Mouse (Mus musculus) gastrocnemius, postnatal 4 days (tissue): ENCODE measurements around the gene Slc7a15. TPM values are rescaled to one million over a fixed set of nuclear protein-coding genes. Genes with fewer than 3 reads are reported as not detected.
"Not testable (repeated sequence)": the region's sequence is repeated elsewhere in the genome, so short reads cannot be mapped to it uniquely, and the experiment has no call there.

Experiments
- DNase-seq, 2 experiments: peaks; one replicate each; pipeline ENCODE4 v3.0.0; 2021 to 2022; ENCODE audit warnings: low spot score in 2 of 2, mixed read lengths in 2 of 2
- total RNA-seq, 2 experiments: library from RNA; stranded (reverse); gene quantifications; 2 replicates each; pipeline ENCODE4 v1.2.3; 2021

Slc7a15 gene
- total RNA-seq, 2 experiments from 2014 or later: not detected

- DNase-seq: not testable (repeated sequence)
Observed at GRCm38 (mm10) chr12:8562213-8562612, 36.7 kb downstream of the Slc7a15 start.

DNA sequence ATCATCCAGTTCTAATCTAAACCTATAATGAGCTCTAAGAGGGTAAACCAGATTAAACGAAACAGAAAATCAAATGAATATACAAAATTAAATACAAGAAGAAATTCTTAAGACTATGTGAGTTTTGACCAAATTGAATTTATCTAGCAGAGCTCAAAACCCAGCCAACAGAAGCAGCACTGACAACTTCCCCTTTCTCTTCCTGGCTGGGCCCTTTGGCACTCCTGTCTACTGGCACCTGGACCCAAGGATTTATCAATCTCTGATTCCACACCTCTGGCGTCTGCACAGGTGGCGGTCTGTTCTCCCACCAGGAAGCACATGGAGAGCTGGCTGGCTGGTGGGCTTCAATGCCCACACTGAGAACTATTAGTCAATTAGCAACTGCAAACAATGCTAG is 39.0 kb downstream of the Slc7a15 start:
- not testable (repeated sequence) for DNase-seq

- DNase-seq: no peak
Observed at GRCm38 (mm10) chr12:8556189-8556588, 42.7 kb downstream of the Slc7a15 start.

- no peak for DNase-seq
Observed at GRCm38 (mm10) chr12:8555419-8555818, 43.4 kb downstream of the Slc7a15 start.

GRCm38 (mm10) chr12:8547357-8547756 is 51.5 kb downstream of the Slc7a15 start:
- DNase-seq: peak; percentile 41 to 52

GRCm38 (mm10) chr12:8546801-8547200 is 52.1 kb downstream of the Slc7a15 start:
- no peak for DNase-seq

GRCm38 (mm10) chr12:8545066-8545610 is 53.7 kb downstream of the Slc7a15 start:
- no peak for DNase-seq

- DNase-seq: no peak
Observed at GRCm38 (mm10) chr12:8542371-8542770, 56.5 kb downstream of the Slc7a15 start.

- DNase-seq: no peak
Observed at GRCm38 (mm10) chr12:8539471-8539870, 59.4 kb downstream of the Slc7a15 start.

GRCm38 (mm10) chr12:8537291-8537690 is 61.6 kb downstream of the Slc7a15 start:
- DNase-seq: no peak

DNA sequence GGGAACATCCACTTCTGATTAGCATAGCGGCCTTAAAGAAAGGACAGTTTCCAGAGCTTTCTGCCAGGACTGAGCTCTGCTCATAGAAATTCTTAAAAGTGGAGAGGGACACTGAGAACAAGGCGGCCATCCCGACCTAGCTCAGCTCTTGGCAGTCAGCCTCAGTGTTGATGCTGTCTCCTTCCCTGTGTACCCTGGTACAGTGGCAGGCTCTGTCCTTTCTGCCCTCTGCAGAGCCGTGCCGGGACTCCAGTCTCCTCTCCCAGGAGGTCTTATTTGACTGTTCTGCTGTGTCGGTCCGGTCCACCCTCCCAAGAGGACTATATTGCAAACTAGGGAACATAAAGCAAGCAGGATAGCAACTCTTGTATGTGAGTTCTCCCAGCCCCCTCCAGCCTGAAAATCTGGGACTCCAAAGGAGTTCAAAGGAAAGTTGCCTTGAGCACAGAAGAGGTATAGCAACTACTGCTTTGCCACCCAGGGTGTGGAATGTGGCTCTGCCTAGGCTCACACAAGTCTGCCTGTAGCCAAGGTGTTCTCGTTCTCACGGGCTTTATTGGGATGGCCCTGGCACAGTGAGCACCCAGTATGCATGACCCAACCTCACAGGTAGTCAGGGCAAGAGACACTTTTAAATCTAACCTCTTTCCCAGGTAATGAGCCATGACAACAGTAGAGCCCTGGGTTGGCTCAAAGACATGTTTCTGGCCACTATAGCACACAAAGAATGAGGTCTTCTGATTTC is 62.5 kb downstream of the Slc7a15 start:
- no peak for DNase-seq

- DNase-seq: no peak
Observed at GRCm38 (mm10) chr12:8535596-8535995, 63.3 kb downstream of the Slc7a15 start.

- no peak for DNase-seq
Observed at GRCm38 (mm10) chr12:8534915-8535314, 64.0 kb downstream of the Slc7a15 start.

GRCm38 (mm10) chr12:8527770-8528169 is 71.1 kb downstream of the Slc7a15 start:
- no peak for DNase-seq

DNA sequence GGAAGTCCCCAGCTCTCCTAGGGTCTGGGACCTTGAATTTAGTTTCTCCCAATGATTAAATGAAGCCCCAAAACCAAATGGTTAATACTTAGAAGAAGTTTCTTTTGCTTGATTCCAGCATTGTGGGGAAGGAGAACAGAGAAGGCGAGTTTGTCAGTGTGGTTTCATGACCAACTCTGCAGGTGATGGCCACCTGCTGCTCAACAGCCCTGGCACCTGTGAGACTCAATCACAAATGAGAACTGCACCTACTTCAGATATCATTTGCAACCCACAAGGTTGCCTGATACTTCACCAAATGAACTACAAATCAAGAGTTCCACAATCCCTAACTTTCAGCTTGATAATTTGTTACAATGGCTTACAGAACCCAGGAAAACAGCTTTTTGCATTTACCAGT is 71.7 kb downstream of the Slc7a15 start:
- no peak for DNase-seq

DNA sequence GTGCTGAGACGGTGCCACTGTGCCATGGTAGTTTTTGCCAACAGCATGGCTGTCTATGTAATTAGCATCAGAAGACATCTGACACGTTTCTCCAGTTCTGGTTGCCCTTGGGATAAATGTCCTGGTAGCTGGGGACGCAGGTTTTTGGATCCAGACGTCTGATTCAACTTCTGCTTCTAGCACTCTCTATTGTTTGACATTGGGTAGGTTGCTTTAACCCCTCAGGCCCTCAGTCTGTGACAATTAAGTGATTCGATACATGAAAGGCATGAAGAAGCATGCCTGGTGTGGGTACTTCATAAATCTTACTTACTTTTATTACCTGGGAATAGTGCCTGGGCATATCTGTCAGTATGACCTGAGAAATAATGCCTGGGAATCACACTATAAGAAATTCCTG is 74.8 kb downstream of the Slc7a15 start:
- no peak for DNase-seq

- no peak for DNase-seq
Observed at GRCm38 (mm10) chr12:8522711-8523110, 76.2 kb downstream of the Slc7a15 start.

- DNase-seq: peak in 1 of 2 experiments; percentile 63
Observed at GRCm38 (mm10) chr12:8521375-8522047, 77.4 kb downstream of the Slc7a15 start.

DNA sequence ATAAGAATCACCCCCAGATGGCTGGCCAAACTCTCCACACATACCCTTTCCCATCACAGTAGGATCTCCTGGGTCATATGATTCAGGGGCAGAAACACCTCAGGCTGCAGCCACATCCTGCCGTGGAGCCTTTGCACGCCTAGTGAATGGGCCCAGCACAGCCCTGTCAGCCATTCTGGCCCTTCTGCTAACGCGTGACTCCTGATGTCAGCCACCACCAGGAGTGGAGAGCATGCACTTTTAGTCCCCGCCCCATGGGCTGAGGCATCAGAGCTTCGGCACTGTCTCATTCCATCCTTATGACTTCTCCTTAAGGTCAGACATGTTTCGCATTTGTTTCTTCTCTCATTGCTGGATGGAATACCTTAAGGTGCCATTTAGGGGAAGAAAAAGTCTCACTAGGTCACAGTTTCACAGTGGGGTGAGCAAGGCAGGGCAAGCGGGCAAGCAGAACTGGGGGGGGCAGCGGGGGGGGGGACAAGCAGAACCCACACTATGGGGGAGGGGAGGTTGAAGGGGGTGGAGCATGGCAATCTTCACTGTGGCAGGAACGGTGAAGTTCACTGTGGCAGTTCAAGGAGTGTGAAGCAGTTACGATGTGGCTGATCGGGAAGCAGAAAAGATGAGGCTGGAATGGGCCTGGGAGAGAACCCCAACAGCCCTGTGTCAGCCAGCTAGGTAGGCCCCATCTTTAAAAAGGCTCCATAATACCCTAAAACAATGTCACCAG is 79.3 kb downstream of the Slc7a15 start:
- DNase-seq: no peak

- no peak for DNase-seq
Observed at GRCm38 (mm10) chr12:8511037-8511882, 87.6 kb downstream of the Slc7a15 start.
